Mouse (Mus musculus) ovary, postnatal 14 days (tissue): Measurements from ENCODE around the gene Rbm33.
A peak's percentile ranks its signal among the peaks of the same experiment; 100 is the strongest.

ENCODE experiments used
- DNase-seq: peaks from one replicate; pipeline ENCODE4 v3.0.0; 2022; ENCODE audit warnings: low spot score

The Rbm33 gene

DNA sequence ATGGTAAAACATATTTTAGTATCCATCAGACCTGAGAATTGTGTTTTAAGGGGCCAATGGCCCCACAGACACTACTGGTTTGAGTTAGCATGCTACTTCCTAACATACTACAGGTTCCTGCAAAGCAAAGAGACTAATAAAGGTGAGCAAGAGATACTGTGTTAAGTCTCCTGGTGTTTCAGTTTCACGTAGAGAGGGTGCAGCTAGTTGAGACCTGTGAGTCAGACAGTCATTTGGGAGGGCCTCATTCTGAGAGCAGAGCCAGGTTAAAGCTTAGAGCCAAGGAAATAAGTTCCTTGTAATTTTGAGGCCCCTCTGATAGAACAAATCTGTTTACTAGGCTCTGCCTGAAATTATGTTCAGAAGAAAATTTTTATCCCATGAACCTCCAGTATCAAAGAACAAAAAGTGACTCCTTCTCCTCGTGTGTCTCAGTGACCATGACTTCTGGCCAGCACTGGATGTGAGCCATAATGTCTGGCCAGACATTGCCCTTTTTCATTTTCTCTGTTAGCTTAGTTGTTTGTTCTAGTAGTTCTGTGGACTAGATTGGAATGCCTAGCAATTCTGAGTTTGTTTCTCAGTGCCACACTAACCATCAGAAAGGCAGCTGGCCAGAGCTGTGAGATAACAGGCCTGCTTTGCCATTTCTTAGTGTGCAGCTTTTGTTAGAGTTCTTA, 95.2 kb downstream of the Rbm33 start:
- no peak for DNase-seq

DNA sequence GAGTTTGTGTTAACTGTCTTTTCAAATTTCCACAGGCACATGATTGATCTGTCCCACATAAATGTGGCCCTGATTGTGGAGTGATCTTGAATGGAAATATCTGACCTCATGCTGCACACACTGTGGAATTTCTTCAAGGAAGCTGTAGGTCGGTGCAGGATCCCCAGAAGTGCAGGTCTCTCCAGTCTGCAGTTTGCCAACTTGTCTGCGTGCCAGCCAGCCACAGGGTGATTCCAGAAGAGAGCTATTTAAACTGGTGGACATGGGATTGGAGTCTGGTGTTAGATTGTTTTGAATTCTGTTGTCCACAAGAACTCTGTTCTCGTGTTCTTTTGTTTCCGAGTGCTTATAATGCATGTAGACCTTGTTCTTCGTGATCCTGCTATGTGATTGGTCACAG, 96.6 kb downstream of the Rbm33 start:
- no peak for DNase-seq

DNA sequence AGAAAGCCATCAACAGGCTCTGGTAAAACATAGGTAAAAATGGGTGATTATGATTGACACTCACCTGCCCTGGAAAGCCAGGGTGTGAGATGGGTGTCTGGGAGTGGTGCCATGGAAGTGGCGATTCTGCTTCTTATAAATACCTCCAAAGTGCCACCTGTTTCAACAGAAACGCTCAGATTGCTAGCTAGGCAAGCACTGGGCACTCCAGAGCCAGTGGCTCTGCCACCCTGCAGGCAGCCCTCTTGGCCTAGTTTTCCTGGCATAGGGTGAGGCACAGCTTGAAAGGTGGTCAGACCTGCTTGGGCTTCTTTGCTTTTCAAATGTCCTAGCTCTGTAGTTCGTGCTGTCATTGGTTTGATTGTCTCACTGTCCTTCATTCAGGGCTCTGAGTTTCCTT, 97.2 kb downstream of the Rbm33 start:
- no peak for DNase-seq

DNA sequence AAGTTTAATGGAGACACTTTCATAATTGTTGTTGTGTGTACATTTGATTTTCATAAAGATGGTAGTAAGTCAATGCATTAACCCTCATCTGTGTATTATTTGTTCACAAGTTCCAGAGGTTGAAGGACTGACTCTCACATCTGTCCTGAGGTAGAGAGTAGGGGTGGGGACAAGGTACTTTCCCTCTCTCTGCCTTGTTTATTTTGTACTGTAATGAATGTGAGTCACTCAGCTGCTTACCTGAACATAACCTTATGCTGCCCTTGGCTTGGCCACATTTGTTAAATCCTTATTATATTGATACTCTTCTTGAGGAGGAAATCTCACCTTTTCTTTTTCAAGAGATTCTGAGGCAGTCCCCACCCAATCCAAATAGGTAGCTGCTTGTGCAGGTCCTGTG, 99.1 kb downstream of the Rbm33 start:
- no peak for DNase-seq

DNA sequence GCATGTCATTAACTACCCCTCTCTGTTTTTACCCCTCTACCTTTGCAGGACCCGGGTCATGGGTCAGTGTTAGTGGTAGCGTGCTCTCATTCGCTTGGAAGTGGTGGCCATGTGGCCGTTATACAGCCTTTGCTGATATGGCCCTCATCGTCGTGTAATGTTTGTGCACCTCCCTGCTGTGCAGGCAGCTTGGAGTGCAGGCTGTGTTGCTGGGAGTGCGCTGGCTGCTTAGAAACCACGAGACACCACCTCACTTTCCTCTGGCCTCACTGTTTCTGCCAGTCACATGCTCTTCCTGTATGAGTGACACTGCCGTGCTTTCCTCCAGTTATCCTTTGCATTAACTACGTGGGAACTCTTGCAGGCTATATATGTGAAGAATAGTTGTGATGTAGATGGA, 101.8 kb downstream of the Rbm33 start:
- no peak for DNase-seq

DNA sequence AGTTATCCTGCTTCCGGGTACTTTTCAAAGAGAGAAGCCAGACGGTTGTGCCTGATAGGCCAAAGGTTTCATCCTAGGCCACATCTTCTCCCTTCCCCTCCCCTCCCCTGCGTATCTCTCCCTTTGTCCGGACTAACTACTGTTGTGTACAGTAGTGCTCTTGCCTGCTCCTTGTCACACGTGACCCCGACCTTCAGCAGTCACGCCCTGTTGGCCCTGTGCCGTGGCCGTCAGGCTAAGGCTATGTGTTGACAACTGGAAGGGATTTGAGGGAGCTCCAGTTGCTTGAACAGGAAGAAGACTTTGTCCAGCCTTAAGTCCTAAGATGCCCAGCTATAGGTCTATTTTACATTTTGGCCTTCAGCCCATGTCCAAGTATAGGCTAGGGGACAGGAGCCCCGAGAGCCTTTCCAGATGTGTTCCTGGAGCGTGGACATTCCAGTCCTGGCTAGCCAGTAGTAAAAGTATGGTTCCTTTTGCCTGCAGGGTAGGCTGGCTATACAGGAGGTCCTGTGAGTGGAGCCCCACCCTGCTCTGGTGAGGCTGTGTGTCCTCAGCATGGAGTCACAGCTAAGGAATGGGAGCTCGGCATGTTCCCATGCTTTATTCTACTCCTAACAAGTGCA, 102.8 kb downstream of the Rbm33 start:
- no peak for DNase-seq

DNA sequence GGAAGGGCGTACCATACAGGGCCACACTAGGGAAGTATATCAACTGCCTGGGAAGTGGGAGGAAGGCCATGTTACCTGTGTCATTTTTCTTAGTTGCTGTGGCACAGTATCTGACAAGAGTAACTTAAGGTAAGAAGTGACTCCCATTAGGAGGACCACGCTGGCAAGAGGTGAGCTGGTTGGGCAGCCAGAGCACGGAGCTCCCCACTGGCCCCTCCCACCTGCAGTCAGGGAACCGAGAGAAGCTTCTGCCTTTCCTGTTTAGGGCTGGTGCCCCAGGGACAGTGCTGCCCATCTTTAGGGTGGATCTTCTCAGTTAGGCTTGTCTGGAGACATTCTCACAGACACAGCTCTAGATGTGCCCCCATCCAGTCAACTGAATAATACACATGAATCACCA, 106.9 kb downstream of the Rbm33 start:
- no peak for DNase-seq

DNA sequence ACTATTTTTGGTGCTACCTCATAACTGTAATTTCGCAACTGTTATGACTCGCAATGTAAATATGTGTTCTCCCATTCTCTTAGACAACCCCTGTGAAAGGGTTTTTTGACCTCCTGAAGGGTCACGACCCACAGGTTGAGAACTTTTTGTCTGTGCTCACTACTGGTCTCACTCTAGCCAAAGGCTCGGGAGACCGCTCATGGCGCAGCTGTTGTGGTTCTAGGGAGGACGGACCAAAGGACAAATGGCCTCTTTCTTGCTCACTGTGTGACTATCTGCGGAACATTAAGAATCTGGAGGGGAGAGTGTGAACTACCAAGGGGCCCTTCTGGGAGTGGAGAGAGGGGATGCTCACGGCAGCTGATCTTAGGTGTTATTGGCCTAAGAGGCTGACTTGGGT, 109.0 kb downstream of the Rbm33 start:
- DNase-seq, result no peak

DNA sequence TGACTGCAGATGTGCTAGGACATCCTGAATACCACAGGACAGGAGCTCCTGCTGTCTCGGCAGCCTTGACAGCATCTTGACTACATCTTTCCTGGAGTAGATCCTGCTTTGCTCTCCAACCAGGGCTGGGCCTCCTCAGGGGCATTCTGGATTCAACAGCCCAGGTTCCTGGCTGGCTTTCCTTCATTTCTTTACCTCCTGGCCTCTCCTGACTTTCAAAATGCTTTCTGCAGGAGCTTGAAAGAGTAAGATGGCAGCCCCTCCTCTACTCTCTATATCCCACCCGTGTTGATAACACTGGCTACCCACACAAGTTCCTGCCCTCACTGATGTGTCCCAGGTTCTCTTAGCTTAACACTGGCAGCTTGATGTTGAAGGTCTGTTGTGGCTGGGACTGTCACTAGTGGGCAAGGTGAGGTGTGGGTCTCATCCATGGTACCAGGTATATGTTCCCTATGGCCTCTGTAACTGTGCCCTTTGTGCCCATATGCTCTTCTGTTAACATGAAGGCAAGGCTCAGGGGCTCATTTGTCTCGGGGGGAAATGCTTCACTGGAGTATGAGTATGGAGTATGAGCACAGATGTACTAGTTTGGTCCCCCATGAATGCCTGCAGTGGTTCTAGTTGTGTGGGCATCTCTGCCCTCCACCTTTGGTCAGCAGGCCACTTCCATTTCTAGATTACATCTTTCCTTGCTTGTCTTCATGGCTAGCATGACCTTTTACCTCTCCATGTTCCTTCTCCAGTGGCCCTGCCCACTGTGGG, 133.4 kb downstream of the Rbm33 start:
- DNase-seq, result no peak

DNA sequence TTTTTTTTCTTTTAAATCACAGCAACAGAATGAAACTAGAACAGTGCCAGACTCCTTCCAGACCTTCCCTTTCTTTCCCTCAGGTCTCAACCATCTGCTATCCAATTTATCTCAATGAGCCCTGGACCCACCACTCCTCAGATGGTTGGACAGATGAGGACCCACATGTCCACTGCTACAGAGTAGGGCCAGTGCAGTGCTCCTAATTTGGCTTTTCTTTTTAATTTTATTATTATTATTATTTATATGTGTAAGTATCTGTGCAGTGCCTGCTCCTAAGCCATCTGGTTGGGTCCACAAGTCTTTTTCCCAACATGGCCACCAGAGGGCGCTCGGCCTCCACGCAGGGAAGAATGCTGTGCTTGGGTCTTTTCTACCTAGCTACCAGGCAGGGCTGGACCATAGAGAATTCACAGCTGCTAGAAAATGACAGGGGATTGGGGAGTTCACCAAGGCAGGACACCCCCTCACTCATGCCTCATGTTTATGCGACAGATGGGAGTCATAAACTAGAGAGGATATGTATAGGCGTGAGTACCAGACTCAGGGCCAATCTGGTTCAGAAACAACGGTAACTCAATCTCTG, 134.2 kb downstream of the Rbm33 start:
- peak; percentile 71 for DNase-seq

DNA sequence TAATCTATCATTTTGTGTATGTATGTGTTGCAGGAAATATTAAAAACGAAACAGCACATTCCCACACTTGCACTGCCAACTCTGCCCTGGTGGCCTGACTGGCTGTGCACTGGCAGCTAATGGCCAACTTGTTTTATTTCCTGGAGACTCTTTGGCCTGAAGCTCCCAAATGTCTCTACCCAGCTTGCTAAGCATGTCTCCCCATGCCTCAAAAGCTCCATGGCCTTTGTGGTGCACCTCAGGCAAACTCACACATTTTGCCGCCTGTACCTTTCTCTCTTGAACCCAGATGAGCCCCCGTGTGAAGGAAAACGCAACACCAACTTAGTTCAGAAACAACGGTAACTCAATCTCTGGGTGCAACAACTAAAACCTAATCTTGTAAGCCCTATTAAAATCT, 136.2 kb downstream of the Rbm33 start:
- DNase-seq, result no peak

DNA sequence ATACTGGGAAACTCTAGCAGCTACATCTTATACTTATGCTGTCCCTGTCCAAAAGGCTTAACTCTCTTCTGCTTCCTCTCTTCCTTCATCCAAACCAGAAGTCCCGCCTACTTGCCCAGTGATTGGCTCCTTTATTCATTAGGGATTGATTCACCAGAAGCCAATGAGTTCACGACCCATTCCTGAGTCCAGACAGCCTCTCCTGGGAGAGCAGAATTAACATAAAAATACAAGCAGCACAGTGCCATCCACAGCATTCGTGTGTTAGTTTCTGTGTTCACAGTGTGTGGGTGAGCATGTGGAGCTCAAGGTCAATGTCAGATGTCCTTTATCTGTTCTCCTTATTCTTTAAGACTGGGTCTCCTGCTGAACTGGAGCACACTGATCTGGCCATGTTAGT, 136.6 kb downstream of the Rbm33 start:
- no peak for DNase-seq

DNA sequence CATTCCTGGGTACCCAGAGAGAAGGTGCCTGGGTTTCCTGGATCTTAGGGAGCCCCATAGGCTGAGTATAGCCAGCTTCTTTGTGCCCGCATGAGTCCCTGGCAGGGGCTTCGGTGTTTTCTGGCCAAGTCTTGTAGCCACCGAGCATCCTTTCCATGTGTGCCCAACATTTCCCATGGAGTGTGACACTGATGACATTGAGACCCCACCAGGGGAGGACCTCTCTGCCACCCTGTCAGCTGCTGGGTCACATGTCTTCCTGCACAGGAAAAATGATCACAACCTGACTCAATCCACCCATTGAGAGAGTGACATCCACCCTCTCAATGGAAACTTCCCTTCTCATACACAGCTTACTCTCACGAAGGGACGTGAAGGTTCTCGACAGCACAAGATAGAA, 137.6 kb downstream of the Rbm33 start:
- DNase-seq, result no peak

DNA sequence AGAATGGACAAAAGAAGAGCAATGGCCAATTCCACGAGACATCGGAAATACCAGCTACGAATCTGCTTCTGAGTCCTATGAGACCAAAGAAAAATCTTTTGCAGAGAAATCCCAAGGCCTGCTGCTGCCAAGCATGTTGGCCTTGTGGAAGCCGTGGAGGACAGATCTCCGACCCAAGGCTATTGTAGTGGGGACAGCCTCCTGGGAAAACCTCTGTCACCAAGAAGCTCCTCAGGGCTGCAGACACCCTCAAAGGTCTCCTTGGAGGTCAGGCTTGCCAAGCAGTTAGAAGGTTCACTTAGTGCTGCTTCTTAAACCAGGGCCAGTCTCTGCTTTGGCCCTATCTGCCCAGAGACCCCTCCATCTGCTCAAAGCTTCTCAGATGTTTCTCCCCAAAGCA, 138.8 kb downstream of the Rbm33 start:
- DNase-seq, result no peak

DNA sequence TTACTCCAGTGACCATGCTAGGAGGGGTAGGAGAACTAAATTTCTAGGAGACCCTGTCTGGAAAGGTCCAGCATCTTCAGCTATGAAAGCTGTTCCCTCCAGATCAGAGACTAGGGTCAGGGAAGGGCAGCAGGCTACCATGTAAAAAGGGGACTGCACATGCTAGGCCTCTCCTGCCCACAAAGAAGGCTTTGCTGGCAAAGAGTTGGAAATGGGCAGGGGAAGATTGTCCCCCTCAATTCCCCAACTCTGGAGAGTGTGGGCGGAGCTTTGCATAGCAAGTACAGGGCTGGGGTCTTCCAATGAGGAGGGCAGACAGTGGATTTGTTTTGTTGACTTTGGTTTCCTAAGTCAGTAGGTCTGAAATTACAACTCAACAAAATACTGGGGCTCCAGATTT, 139.4 kb downstream of the Rbm33 start:
- DNase-seq, result no peak

DNA sequence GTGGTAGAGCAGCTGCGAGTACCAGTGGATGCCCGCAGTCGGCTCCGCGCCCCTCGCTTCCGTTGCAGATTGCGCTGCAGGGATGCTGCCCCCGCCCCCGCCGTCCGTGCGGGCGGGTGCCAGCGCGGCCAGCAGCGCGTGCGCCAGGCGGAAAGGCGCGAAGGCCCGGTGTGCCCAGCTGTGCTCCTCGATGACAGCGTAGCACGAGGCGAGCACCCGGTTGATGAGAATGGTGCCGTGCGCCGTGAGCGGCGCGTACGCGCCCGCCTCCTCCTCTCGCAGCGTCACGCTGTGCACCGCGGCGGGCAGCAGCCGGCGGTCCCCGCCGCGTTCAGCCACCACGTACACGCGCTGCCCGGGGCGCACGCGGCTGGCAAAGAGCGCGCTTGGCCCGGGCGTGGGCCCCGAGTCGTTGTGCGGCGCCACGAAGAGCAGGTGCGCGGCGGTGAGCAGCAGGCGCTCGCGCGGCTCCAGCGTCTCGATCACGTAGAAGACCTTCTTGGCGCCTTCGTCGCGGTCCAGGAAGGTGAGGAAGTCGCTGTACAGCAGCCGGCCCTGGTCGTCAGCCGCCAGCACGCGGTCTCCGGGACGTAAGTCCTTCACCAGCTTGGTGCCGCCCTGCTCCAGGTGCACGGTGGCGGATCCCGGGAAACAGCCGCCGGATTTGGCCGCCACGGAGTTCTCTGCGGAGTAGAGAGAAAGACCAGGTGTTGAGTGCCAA, 141.2 kb downstream of the Rbm33 start:
- no peak for DNase-seq

DNA sequence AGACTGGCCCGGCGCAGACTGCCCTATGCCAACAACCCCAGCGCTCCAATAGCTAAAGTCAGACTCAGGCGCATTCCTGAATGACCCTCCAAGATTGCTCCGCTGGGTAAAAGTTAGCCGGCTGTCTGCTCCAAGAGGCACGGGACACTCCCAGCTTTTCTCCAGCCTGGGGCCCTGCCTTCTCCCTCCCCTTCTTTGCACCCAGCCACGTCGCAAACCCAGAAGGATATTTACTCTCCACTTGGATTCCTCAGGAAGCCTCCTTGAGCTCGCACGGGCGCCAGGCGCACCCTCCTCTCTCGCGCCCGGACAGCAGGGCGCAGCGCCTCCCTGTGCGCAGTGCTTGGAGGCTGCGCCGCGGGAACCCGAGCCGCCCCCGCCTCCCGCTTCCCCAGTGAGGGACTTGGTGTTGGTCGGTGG, 141.9 kb downstream of the Rbm33 start:
- DNase-seq, result no peak

DNA sequence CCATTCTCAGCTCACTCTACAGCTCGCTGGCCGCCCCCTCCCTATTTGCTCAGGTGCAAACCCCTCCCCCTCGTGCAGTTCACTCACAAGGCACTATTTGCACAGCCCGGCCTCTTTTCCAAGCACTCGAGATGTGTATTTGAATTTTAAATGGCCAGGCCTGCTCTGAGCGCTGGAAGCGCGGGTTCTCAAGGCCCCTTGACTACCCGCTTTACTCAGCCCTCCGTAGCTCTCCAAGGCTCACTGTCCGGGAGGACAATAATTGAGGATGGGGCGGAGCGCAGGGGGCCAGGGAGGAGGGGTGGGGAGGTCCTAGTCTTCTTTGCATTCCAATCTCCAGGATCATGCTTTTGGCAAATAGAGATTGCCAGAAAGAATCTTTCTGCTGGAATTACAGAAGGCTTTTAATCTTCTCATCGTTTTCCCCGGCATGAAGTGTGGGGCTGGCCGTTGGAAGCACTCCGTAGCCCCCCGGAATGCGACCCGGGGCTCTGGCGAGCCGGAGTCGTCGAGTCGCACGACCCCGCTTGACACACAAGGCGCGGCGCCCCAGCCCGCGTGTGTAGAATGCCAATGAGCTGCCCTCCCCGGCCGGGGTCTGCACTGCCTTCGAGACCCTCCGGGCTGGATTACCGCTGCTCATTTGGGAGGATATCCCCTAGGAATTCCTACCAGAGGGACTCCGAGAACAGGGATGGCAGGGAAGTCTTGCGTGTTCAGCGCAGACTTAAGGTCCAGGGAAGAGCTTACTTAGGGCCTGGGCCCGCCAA, 142.7 kb downstream of the Rbm33 start:
- no peak for DNase-seq

DNA sequence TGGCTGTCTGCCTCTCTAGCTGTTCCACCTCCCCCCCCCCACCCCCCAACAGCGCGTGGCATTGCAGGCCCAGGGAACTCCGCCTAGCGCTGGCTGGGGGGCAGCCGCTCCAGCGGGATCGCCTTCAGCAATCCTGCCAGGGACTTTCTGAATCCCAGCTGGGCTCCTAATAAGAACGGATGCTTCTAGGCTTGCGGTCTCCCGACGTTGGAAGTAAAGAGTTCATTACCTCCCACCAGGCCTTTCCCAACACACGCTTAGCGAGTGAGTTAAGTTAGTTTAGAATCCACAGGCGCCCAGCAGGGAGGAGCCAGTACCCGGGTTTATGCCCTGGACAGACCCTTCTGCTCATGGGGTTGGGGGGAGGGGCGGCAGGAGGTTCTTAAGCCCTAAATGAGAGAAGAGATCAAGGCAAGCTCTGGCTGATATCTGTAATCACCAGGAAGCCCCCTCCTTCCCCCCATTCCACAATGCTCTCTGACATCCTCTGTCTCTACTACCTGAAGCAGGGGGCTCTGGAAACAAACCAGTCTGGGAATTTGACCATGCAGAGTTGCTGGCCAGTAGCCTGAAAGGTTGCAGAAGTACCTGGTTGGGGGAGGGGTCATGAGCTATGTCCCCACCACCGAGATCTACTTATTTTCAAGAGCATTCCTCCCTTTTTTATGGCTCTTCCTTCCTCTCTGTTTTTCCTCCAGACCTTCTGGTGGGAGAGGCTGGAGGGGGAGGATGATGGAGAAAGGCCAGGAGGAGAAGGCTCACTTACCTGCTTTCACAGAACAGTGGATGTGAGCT, 143.8 kb downstream of the Rbm33 start:
- DNase-seq, result no peak

DNA sequence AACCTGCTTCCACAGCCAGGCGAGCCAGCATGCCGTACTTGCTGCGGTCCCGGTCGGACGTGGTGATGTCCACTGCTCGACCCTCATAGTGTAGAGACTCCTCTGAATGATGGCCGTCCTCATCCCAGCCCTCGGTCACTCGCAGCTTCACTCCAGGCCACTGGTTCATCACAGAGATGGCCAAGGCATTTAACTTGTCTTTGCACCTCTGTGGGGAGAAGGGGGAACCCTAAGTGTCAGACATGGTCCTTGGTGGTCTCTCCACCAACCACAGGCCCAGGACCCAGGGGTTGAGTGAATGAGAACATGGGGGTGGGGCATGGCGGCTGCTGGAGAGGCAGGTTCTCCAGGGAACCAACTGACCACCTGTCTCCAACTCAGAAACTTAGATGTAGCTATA, 144.5 kb downstream of the Rbm33 start:
- no peak for DNase-seq
